Mouse (Mus musculus): Measurements from ENCODE around the gene Wdr46.

The Wdr46 gene

DNA sequence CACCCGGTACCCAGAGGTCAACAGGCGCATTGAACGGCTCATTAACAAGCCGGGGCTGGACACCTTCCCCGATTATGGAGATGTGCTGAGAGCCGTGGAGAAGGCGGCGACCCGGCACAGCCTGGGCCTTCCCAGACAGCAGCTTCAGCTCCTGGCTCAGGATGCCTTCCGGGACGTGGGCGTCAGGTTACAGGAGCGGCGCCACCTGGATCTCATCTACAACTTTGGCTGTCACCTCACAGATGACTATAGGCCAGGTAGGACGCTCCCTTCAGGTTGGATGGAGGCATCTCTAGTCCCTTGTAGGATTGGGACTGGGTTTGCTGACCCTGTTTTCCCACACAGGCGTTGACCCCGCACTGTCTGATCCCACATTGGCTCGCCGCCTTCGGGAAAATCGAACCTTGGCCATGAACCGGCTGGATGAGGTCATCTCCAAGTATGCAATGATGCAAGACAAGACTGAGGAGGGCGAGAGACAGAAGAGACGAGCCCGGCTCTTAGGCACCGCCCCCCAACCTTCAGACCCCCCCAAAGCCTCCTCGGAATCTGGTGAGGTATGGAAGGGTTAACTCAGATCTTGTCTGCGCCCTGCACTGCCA lies 28.5 kb upstream of the Wdr46 start:
- DNase-seq, result no peak

DNA sequence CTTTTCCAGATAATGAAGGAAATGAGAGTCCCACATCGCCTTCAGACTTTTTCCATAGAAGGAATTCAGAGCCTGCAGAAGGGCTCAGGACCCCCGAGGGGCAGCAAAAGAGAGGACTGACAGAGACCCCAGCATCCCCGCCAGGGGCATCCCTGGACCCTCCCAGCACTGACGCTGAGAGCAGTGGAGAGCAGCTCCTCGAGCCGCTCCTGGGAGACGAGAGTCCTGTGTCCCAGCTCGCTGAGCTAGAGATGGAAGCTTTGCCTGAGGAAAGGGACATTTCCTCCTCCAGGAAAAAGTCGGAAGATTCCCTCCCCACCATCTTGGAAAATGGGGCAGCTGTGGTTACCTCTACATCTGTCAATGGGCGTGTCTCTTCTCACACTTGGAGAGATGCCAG lies 27.2 kb upstream of the Wdr46 start:
- DNase-seq, result no peak

DNA sequence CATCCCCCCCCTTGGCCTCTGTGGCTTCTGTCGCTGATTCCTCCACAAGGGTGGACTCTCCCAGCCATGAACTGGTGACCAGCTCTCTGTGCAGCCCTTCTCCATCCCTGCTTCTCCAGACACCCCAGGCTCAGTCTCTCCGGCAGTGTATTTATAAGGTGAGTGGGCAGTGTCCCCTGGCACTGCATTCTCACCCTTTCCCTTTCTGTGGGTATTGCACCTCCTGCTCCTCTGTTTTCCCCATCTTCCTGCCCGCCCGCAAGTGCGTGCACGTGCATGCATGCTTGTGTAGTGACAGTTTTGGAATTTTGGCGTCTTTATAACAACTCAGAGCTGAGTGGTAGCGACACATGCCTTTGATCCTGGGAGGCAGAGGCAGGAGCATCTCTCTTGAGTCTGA lies 26.6 kb upstream of the Wdr46 start:
- DNase-seq, result no peak

DNA sequence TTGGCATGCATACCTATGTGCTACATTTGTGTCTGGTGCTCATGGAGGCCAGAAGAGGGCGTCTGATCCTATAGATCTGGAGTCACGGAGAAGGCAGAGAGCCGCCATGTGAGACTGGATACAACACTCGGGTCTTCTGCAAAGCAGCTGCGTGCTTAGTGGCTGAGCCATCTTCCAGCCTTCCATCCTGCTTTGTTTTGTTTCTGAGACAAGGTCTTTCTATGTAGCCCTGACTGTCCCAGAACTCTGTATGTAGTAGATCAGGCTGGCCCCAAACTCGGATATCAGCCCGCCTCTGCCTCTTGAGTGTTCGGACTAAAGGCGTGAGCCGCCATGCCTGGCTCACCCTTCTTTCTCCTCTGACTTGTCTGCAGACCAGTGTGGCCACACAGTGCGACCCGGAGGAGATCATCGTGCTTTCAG lies 25.5 kb upstream of the Wdr46 start:
- no peak for DNase-seq

DNA sequence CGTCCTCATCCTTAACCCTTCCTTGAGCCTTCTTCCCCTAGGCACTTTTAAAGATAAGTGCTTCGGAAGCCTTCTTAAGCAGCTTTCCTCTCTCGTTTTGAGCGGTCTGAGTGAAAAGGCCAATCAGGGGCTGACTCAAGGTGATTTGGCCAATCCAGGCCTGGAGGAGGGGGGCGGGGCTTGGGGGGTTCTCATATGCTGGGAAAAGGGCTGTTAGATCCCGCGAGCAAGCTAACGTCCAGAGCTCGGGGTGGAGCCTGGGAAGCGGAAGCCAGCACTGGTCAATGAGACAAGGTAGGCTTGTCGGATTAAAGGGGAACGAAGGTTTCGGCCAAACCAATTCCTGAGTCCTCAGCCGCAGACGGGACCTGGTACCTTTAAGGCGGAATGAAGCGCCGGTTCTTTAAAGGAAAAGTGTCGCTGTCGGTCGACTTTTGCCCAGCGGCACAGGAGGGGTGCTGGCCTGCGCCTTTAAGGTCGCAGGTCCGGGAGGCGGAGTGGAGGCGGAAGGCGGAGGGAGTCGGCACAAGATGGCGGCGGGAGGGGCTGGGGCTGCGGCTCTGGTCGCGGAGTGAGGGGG lies 24.7 kb upstream of the Wdr46 start, which contains the start of the genes Tapbp and Zbtb22:
Gene Tapbp (plus strand): TSS at position 229 of the 580 bp plus-strand sequence.
Gene Zbtb22 (plus strand): TSS at position 234 of the 580 bp plus-strand sequence.
- peak; percentile 96 for DNase-seq

DNA sequence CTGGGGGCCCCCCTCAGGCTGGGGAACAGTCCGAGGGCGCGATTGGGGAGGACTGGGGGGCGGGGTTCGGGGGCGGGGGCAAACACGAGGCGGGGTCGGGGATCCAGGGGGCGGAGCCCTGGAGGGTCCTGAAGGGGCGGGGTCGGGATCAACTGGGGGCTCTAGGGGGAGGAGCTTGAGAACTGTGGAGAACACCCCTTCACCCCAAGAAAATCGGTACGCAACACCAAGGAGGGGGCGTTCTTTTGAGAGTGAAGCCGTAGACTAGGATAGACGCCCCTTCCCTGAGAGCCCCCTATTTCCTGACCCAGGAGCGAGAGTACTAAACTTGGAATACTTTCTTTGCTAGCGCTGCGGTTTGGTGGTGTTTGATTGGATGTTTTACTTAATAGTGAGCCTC lies 24.2 kb upstream of the Wdr46 start:
- DNase-seq, result no peak

DNA sequence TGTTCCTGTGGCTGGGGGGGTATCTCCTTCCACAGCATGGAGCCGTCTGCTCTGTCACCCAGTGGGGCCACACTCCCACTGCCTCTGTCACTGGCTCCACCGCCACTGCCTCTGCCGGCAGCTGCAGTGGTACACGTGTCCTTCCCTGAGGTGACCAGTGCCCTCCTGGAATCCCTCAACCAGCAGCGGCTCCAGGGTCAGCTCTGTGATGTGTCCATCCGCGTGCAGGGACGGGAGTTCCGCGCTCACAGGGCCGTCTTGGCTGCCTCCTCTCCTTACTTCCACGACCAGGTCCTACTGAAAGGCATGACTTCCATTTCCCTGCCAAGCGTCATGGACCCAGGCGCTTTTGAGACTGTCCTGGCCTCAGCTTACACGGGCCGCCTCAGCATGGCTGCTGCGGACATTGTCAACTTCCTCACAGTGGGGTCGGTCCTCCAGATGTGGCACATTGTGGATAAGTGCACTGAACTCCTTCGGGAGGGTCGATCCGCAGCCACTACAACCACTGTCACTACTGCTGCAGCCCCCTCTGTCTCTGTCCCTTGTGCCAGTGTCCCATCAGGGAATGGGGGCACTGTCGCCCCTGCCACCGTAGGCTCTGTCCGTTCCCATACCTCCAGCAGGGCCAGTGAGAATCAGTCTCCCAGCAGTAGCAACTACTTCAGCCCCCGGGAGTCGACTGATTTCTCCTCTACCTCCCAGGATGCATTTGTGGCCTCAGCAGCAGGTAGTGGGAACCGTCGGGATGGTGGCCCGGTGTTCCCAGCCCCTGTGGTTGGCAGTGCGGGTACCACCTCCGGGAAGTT lies 23.4 kb upstream of the Wdr46 start:
- DNase-seq, result no peak

DNA sequence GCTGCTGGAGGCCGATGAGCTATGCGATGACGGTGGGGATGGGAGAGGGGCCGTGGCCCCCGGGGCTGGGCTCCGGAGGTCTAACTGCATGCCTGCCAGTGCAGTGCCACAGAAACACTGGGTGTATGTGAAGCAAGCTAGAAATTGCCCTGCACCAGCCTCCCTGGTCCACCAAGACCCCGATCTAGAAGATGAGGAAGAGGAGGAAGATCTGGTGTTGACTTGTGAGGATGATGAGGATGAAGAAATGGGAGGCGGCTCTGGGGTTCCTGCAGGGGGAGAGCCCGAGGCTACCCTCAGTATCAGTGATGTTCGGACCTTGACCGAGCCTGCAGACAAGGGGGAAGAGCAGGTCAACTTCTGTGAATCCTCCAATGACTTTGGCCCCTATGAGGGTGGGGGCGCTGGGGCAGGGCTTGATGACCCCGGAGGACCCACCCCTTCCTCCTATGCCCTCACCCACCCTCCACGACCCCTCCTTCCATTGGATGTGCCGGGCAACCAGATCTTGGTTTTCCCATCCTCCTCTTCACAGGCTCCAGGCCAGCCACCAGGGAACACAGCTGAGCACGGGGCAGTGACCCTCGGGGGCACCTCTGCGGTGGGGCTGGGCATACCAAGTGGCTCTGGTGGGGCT lies 22.7 kb upstream of the Wdr46 start:
- no peak for DNase-seq

DNA sequence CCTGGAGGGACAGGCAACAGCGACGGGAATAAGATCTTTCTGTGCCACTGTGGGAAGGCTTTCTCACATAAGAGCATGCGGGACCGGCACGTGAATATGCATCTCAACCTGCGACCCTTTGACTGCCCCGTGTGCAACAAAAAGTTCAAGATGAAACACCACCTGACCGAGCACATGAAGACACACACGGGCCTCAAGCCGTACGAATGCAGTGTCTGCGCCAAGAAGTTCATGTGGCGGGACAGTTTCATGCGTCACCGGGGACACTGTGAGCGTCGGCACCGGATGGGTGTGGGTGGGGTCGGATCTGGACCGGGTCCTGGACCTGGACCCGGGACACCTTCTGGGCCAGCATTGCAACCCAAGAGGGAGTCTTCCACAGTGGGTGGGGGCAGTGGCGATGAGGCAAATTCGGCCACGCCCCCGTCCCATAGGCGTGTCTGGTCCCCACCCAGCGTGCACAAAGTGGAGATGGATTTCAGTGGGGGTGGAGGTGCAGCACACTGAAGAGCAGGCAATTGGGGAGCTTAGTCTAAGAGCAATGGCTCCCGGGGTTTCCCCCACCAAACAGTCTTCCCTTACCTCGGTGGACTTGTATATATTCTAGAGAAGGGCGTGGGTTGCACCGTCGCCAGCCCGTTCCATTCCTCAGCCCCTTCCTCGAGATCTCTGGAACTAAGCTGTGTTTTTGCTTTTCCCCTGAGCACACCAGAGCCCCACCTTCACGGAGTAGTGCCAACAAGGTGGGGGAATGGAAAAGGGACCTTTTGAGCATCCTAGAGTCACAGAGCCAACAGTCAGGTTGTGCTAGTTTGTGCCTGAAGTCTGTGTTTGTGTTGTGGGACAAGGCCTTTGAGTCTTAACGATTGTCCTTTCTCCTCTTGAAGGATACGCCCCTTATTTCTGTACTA lies 21.9 kb upstream of the Wdr46 start:
- no peak for DNase-seq

DNA sequence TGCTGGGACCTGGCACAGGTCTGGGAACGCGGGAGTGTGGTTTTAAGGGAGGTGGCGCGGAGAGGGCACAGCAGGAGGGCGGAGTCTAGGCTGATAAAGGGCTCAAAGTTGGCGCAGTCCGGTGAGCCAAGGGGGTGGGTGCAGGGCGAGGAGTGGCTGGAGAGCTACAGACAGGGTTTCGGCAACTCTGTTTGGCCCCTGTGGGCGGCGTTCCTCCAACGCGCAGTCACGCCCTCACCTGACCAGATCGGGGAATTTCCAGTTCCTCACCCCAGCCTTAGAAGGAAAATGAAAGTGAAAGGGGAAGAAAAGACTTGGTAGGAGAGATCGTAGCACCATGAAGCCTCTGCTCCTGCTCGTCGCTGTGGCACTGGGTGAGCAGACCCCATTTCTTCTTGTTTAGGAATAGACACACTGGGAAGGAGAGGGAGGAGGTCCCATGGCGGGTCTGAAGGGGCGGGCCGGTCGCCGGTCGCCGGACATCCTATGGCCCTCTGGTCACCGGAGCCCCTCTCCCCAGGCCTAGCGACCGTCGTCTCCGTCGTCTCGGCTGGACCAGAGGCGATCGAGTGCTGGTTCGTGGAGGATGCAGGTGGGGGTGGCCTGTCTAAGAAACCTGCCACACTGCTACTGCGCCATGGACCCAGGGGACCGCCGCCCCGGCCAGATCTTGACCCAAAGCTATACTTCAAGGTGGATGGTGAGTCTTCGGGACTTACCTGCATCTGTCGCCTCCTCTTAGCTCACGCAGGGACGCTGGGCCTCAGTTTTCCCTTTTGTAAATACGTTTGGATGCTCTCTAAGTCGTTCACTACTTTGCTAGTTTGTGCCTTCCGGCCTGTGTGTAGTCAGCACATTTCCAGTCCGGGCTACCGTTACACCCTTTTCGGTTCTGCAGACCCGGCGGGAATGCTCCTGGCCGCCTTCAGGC lies 20.8 kb upstream of the Wdr46 start:
- DNase-seq, result peak; percentile 54

DNA sequence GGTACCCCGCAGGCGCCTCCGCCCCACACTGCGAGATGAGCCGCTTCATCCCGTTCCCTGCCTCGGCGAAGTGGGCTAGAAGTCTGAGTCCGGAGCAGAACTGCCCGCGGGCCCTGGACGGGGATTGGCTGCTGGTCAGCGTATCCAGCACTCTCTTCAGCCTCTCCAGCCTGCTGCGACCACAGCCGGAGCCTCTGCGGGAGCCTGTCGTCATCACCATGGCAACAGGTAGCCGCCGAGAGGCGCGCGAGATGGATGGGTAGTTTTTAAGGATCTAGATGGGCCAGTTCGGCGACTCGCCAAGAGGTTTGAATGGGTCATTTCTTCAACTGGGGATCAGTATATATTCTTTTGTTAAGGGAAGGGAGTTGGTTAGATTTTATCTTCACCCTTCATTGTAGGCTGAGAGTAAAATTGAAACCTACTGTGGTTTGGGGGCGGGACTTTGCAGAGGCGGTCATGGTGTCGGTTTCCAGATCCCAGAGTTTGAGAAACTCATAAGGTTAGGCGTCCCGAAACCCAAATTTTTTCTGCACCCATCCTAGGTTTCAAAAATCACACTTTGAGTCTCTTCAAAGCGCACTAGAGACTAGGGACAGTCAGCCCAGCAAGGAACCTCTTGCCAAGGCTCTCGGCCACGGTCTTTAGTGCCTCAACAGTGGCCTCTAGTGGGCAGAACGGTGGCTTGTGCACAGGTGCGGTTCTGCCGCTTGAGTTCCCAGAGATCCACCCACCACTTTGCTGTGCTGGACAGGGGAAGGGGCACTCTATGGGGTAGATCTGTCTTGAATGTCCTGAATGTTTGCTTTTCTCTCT lies 20.0 kb upstream of the Wdr46 start:
- DNase-seq, result peak; percentile 82

DNA sequence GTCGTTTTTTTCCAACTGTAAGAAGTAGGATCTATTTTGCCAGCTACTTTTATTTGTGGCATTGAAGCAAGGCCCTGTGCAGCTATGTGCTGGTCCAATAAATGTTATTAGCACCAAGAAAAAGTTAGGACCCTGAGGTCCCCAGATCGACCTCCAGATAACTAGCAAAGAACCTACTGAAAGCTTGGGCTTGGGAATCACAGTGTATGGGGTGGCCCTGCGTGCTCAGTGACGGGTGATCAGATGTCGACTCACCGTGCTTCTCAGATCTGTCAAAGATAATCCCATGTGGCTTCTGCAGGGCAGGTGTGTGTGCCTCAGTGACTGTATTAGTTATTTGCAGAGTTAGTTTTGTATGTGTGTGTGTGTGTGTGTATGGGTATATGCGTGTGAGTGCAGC lies 19.1 kb upstream of the Wdr46 start:
- no peak for DNase-seq

DNA sequence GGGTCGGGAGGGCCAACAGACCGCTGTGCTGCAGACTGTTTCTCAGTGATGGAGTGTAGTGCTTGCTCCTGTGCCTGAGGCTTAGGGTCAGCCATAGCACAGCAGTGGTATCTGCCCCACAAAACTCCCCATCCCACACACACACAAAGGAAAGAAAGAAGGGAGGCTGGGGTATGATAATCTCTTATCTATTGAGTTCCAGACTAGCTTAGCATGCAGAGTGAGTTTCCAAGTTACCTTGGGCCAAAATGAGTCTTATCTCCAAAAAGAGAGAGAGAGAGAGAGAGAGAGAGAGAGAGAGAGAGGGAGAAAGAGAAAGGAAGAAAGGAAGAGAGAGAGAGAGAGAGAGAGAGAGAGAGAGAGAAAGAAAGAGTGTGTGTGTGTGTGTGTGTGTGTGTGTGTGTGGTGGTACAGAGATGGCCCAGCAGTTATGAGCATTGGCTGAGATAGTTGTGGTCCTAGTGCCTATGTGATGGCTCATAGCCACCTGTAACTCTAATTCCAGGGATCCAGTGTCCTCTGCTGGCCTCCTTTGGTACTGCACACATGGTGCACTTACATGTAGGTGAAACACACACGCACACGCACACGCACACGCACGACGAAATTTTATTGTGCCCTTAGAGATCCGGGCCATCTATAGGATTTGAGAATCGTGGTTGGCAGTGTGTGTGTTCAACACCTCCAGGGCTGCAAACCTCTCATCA lies 15.7 kb upstream of the Wdr46 start:
- no peak for DNase-seq

DNA sequence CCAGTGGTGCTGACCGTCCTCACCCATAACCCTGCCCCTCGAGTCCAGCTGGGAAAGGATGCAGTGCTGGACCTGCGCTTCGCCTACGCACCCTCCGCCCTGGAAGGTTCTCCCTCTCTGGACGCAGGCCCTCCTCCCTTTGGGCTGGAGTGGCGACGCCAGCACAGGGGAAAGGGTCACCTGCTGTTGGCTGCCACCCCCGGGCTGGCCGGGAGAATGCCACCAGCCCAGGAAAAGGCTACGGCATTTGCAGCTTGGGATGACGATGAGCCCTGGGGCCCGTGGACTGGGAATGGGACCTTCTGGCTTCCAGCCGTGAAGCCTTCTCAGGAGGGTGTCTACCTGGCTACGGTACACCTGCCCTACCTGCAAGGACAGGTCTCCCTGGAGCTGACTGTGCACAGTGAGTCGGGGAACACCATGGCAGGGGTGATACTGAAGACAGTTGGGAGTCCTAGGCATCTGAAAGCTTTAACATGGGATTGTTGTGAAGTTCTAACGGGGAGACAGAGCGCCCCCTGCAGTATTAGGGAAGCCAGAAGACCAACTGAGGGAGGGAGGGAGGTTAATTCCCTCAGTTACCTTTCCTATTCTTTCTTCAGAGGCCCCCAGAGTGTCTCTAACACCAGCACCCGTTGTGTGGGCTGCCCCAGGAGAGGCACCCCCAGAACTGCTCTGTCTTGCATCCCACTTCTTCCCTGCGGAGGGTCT lies 14.9 kb upstream of the Wdr46 start:
- no peak for DNase-seq

DNA sequence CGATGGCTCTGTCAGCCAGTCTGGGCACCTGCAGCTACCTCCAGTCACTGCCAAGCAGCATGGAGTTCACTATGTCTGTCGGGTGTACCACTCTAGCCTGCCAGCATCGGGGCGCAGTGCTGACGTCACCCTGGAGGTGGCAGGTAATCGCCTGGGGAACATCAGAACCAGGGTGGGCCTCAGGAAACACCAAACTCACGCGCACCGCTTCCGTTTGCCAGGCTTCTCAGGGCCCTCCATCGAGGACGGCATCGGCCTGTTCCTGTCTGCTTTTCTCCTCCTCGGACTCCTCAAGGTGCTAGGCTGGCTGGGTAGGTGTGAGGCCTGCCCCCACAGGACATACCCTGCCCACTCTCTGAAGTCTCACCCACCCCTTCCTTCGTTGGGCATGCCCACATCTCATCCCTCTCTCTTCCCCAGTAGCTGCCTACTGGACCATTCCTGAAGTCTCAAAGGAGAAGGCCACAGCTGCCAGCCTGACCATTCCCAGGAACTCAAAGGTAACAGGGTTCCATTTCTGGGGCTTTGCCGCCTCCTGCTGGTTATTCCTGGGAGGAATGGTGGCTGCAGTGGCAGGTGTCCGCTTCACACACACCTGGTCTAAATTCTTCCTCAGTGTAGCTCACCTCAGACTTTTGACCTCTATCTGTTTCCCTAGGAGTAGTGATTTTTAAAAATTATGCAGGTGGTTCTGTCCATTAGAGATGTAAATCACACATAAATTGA lies 14.1 kb upstream of the Wdr46 start:
- no peak for DNase-seq

DNA sequence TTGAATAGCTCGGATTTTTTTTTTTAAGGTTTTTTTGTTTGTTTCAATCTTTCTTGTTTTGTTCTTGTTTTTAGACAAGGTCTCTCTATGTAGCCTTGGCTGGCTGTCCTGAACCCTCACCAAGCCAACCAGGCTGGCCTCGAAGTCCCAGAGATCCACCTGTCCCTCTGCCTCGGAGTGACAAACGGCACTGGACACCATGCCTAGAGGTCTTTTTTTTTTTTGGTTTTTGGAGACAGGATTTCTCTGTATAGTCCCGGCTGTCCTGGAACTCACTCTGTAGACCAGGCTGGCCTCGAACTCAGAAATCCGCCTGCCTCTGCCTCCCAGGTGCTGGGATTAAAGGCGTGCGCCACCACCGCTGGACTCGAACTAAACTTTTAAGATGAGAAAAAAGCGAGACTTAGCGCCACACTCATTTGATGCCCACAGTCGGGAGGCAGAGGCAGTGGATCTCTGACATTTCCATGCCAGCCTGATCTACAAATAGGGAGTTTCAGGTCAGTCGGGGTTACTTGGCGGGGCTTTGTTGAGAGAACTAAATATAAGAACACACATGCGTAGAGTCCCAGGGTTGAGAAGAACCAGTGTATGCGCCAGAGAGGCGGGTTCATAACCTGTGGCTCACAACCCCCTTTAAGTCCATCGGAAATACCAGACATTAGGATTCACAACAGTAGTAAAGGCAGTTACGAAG lies 12.1 kb upstream of the Wdr46 start:
- DNase-seq, result no peak

DNA sequence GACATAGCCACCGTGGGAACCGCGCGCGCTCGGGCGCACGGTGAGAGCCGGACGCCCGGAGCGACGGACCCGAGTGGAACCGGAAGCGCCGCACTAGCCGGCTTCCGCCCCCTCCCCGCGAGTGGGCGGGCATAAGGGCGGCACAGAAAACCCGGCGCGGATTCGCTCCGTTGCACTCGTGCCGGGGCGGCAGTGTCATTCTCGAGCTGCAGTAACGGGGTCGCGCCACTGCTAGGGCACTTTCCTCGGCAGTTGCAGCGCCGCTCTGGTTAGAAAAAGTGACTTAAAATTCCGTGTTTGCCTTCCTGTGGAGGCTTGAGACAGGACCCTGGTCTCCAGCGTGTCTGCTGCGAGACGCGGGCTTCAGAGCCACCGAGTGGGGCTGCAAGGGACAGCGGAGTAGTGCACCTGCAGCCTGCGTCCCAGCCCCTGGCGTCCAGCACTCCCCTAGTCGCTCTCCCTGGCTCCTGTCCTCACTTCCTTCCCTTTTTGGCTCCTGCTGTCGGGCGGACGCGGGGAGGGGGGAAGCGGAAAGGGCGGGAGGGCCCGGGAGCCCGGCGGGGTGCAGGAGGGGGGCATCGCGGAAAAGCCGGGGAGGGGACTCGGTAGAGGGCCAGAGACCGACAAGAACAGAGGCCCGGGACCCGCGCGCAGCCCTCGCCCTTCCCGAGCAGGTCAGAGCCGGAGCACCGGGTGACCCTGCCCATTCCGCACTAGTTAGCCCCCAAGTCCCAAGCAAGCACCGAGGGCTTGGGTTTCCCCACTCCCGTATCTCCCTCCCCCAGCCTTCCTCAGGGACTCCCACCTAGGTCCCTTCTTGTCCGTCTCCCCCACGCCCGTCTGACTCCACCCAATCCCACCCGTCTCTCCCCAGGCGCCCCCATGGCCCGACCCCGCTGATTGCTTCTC lies 10.8 kb upstream of the Wdr46 start, which contains the start of gene Rgl2:
Gene Rgl2 (plus strand): TSS at position 173 of the 909 bp plus-strand sequence.
- DNase-seq, result peak; percentile 94
